8 mouse cellular contexts compared by ENCODE assay signal in the genomic region with DNA sequence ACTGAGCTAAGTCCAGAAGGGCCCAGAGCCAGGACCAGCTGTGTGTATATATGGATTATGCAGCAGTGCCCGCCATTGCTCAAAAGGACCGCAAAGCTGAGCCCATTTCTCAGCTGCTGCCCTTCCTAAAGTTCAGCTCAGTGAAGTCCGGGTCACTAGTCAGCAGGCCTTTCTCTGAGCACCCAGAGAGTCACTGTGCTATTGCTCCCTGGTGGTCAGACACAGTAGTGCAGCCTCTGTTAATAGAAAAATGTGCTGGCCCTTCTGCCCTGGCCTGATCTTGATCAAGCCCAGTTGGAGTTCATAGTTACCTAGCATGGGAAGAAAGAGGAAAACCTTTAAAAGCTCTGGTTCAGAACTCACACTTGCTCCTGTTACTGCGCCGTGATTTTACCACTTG. TPM values are rescaled to one million over a fixed set of nuclear protein-coding genes. Genes with fewer than 3 reads are reported as not detected.
DNase-seq lines count a peak whose midpoint lies in the region; ATAC-seq and TF ChIP-seq lines count a peak whose summit lies in the region.

No protein-coding gene starts in this region.

- TF ChIP-seq POLR2A in liver, adult 2 months (IDR thresholded peaks at IDR 0.05; ENCODE audit: extremely low read depth, insufficient read depth, low read length) = no peak

- no peaks in the 10 kb centered on the region for H3K9me3 ChIP-seq in forebrain, embryonic 10.5 days
- no peaks in the 10 kb centered on the region for H3K9me3 ChIP-seq in forebrain, embryonic 15.5 days
- no peaks in the 10 kb centered on the region for H3K9me3 ChIP-seq in liver, embryonic 12.5 days (replicated peaks)
- H3K9me3 ChIP-seq in lung, embryonic 14.5 days (ENCODE audit: low read depth, low read length) = no peaks in the 10 kb centered on the region

- peak; percentile 66 for TF ChIP-seq CTCF in liver, adult 2 months (IDR thresholded peaks at IDR 0.05; ENCODE audit: low read depth, low read length)
- peak; percentile 75 for TF ChIP-seq CTCF in lung, embryonic 14.5 days (IDR thresholded peaks at IDR 0.05; ENCODE audit: low read depth)

- H3K9ac ChIP-seq in forebrain, embryonic 15.5 days (replicated peaks) = no peak overlapping the region
- H3K9ac ChIP-seq in liver, adult 2 months (ENCODE audit: low read depth, low read length) = no peak overlapping the region
- H3K9ac ChIP-seq in liver, embryonic 12.5 days = no peak overlapping the region
- no peak overlapping the region for H3K9ac ChIP-seq in lung, embryonic 14.5 days

- H3K79me2 ChIP-seq in liver, adult 2 months (ENCODE audit: control insufficient read depth, insufficient read depth, low read length) = no peaks in the 10 kb centered on the region

- no peak overlapping the region for H3K4me2 ChIP-seq in forebrain, embryonic 15.5 days (replicated peaks)
- H3K4me2 ChIP-seq in liver, embryonic 12.5 days = no peak overlapping the region
- no peak overlapping the region for H3K4me2 ChIP-seq in lung, embryonic 14.5 days

- H3K36me3 ChIP-seq in forebrain, embryonic 10.5 days (replicated peaks) = no peaks in the 10 kb centered on the region
- no peaks in the 10 kb centered on the region for H3K36me3 ChIP-seq in forebrain, embryonic 15.5 days
- no peaks in the 10 kb centered on the region for H3K36me3 ChIP-seq in liver, adult 2 months (ENCODE audit: control insufficient read depth, insufficient read depth, low read length)
- H3K36me3 ChIP-seq in liver, embryonic 12.5 days = no peaks in the 10 kb centered on the region
- no peaks in the 10 kb centered on the region for H3K36me3 ChIP-seq in lung, embryonic 14.5 days (ENCODE audit: insufficient read depth)

- peak; percentile 51 for DNase-seq in forebrain, embryonic 10.5 days (ENCODE audit: extremely low spot score, low spot score)
- peak; percentile 58 for DNase-seq in liver, adult 2 months (ENCODE audit: extremely low read depth, low read depth, low spot score)
- DNase-seq in adrenal gland, postnatal 14 days = peak; percentile 72
- DNase-seq in embryo, embryonic 11.5 days (ENCODE audit: low read depth, low spot score) = peak; percentile 24
- DNase-seq in lung, embryonic 14.5 days = peak; percentile 56
- peak; percentile 82 for DNase-seq in testis, postnatal 10 days (ENCODE audit: low spot score)

- WGBS in forebrain, embryonic 10.5 days = 34% methylated on average over 5 of the region's 5 CpGs
- 27% methylated on average over 5 of the region's 5 CpGs for WGBS in forebrain, embryonic 15.5 days
- WGBS in liver, adult 2 months = 35% methylated on average over 5 of the region's 5 CpGs
- WGBS in liver, embryonic 12.5 days (ENCODE audit: insufficient replicate concordance) = 23% methylated on average over 5 of the region's 5 CpGs
- WGBS in lung, embryonic 14.5 days = 24% methylated on average over 5 of the region's 5 CpGs

- H3K27me3 ChIP-seq in forebrain, embryonic 10.5 days (ENCODE audit: poor library complexity, severe bottlenecking) = no peaks in the 10 kb centered on the region
- no peaks in the 10 kb centered on the region for H3K27me3 ChIP-seq in forebrain, embryonic 15.5 days
- no peaks in the 10 kb centered on the region for H3K27me3 ChIP-seq in liver, adult 2 months (ENCODE audit: control insufficient read depth, insufficient read depth, low read length)
- H3K27me3 ChIP-seq in liver, embryonic 12.5 days (replicated peaks) = 0 out of 2 replicates have a peak, but pooled peaks cover 6% of the 10 kb centered on the region
- H3K27me3 ChIP-seq in lung, embryonic 14.5 days (ENCODE audit: insufficient read depth, low read length) = no peaks in the 10 kb centered on the region

- no peak overlapping the region for H3K4me3 ChIP-seq in forebrain, embryonic 10.5 days
- no peak overlapping the region for H3K4me3 ChIP-seq in forebrain, embryonic 15.5 days
- no peak overlapping the region for H3K4me3 ChIP-seq in liver, adult 2 months (ENCODE audit: insufficient read depth, low read depth, low read length)
- H3K4me3 ChIP-seq in liver, embryonic 12.5 days = no peak overlapping the region
- no peak overlapping the region for H3K4me3 ChIP-seq in lung, embryonic 14.5 days (ENCODE audit: low read depth, low read length)

- no peaks in the 10 kb centered on the region for H3K4me1 ChIP-seq in forebrain, embryonic 10.5 days
- H3K4me1 ChIP-seq in forebrain, embryonic 15.5 days = no peaks in the 10 kb centered on the region
- no peaks in the 10 kb centered on the region for H3K4me1 ChIP-seq in liver, adult 2 months (ENCODE audit: control insufficient read depth, insufficient read depth, low read length)
- H3K4me1 ChIP-seq in liver, embryonic 12.5 days = no peaks in the 10 kb centered on the region
- H3K4me1 ChIP-seq in lung, embryonic 14.5 days (ENCODE audit: insufficient read depth) = no peaks in the 10 kb centered on the region

- ATAC-seq in forebrain, embryonic 15.5 days (replicated peaks) = no peak
- ATAC-seq in liver, embryonic 12.5 days = no peak
- ATAC-seq in lung, embryonic 14.5 days (ENCODE audit: insufficient read depth) = no peak

- H3K27ac ChIP-seq in forebrain, embryonic 10.5 days = no peak overlapping the region
- no peak overlapping the region for H3K27ac ChIP-seq in forebrain, embryonic 15.5 days (replicated peaks)
- no peak overlapping the region for H3K27ac ChIP-seq in liver, adult 2 months (replicated peaks; ENCODE audit: insufficient read depth, low read depth, low read length)
- H3K27ac ChIP-seq in liver, embryonic 12.5 days = no peak overlapping the region
- no peak overlapping the region for H3K27ac ChIP-seq in lung, embryonic 14.5 days (ENCODE audit: low read depth)

RNA-seq across cellular contexts. Expression of a gene that starts 55.7 kb away (rescaled TPM):
- 0.21 and 0.72 TPM in 2 replicates for polyA plus RNA-seq in forebrain, embryonic 10.5 days (2016; fragmentation: Nextera tagmentation; extraction: Ambion mirVana)
- 1.4 and 1.7 TPM in 2 replicates for polyA plus RNA-seq in forebrain, embryonic 15.5 days (2015; fragmentation: Nextera tagmentation; extraction: Ambion mirVana)
- total RNA-seq in liver, adult 2 months (2014; rRNA removed) = 1.5 TPM in 2 replicates
- polyA plus RNA-seq in liver, adult 2 months (2012; rRNA removed) = 1.5 and 1.7 TPM in 2 replicates
- polyA plus RNA-seq in liver, embryonic 12.5 days (2016; fragmentation: Nextera tagmentation; extraction: Ambion mirVana) = not detected in 2 replicates
- 0.93 and 1.3 TPM in 2 replicates for total RNA-seq in adrenal gland, postnatal 14 days (2021)
- polyA plus RNA-seq in lung, embryonic 14.5 days (2014; fragmentation: Nextera tagmentation; extraction: Ambion mirVana) = 0.20 and 0.29 TPM in 2 replicates

RNA-seq across cellular contexts. Expression of a gene that starts 55.8 kb away (rescaled TPM):
- polyA plus RNA-seq in forebrain, embryonic 10.5 days (2016; fragmentation: Nextera tagmentation; extraction: Ambion mirVana) = 0.73 and 1.1 TPM in 2 replicates
- polyA plus RNA-seq in forebrain, embryonic 15.5 days (2015; fragmentation: Nextera tagmentation; extraction: Ambion mirVana) = 1.6 and 1.8 TPM in 2 replicates
- 24.2 and 24.7 TPM in 2 replicates for total RNA-seq in liver, adult 2 months (2014; rRNA removed)
- polyA plus RNA-seq in liver, adult 2 months (2012; rRNA removed) = 4.5 and 5.3 TPM in 2 replicates
- 0.56 and 0.99 TPM in 2 replicates for polyA plus RNA-seq in liver, embryonic 12.5 days (2016; fragmentation: Nextera tagmentation; extraction: Ambion mirVana)
- 56.9 and 65.7 TPM in 2 replicates for total RNA-seq in adrenal gland, postnatal 14 days (2021)
- polyA plus RNA-seq in lung, embryonic 14.5 days (2014; fragmentation: Nextera tagmentation; extraction: Ambion mirVana) = 1.3 and 1.4 TPM in 2 replicates

Comparison
In these comparisons a context has a peak if more than half of its experiments do, and no peak if none do; other contexts are left out.
1. DNase-seq: peak in every context shown above with its lines; median percentile 82 in testis, postnatal 10 days; 72 in adrenal gland, postnatal 14 days; 58 in liver, adult 2 months; 56 in lung, embryonic 14.5 days; 51 in forebrain, embryonic 10.5 days; 24 in embryo, embryonic 11.5 days.